Mouse (Mus musculus) erythroblast, embryonic 14.5 days (primary cell): ENCODE data around the gene Zmat1.

Source experiments
- GATA1 ChIP-seq: IDR thresholded peaks from 2 replicates; pipeline ENCODE4 v1.6.1; 2012; ENCODE audit warnings: low read length, inconsistent platforms, mixed read lengths
- TAL1 ChIP-seq: IDR thresholded peaks from 3 replicates; pipeline ENCODE4 v1.6.1; 2012; ENCODE audit warnings: low read length, inconsistent platforms, mixed read lengths

- TF ChIP-seq GATA1, result no peak
- no peak for TF ChIP-seq TAL1
Measured at GRCm38 (mm10) chrX:134923675-134924424, 85.2 kb downstream of the Zmat1 start.
